Mouse (Mus musculus) neural tube, embryonic 11.5 days (tissue): Measurements from ENCODE around the gene Hist2h2ab. TPM values are rescaled to one million over a fixed set of nuclear protein-coding genes. Genes with fewer than 3 reads are reported as not detected.

Source experiments
- ATAC-seq: fragments of 200-750 bp; cut with Nextera tagmentation; 2 replicates; pipeline ENCODE4 v1.8.0; 2017; ENCODE audit warnings: moderate number of reproducible peaks, mild to moderate bottlenecking, moderate TSS enrichment, moderate library complexity; ENCODE audit not compliant: insufficient read depth, low FRiP score, low TSS enrichment
- DNase-seq: peaks from one replicate; pipeline ENCODE4 v3.0.0-alpha.2; 2015; ENCODE audit warnings: low spot score
- H3K27ac ChIP-seq: fragments of 300-500 bp; sonication (generic); 2 replicates; pipeline ENCODE4 v1.5.1; 2014; ENCODE audit warnings: low read depth, mild to moderate bottlenecking, low read length
- H3K27me3 ChIP-seq: fragments of 300-500 bp; sonication (generic); 2 replicates; pipeline ENCODE4 v1.6.1; 2014; ENCODE audit warnings: mild to moderate bottlenecking, low read length, mixed read lengths; ENCODE audit not compliant: control insufficient read depth, insufficient read depth
- H3K36me3 ChIP-seq: fragments of 300-500 bp; sonication (generic); 2 replicates; pipeline ENCODE4 v1.6.1; 2014; ENCODE audit warnings: mild to moderate bottlenecking, low read length, moderate library complexity, mixed read lengths; ENCODE audit not compliant: control insufficient read depth, insufficient read depth
- H3K4me1 ChIP-seq: fragments of 300-500 bp; sonication (generic); 2 replicates; pipeline ENCODE4 v1.6.1; 2014; ENCODE audit warnings: low read length, mixed read lengths; ENCODE audit not compliant: control insufficient read depth, insufficient read depth
- H3K4me2 ChIP-seq: fragments of 300-500 bp; sonication (generic); 2 replicates; pipeline ENCODE4 v1.6.1; 2014; ENCODE audit warnings: low read depth, mild to moderate bottlenecking, moderate library complexity
- H3K4me3 ChIP-seq: fragments of 300-500 bp; sonication (generic); 2 replicates; pipeline ENCODE4 v1.5.1; 2014; ENCODE audit warnings: low read depth, low read length
- H3K9ac ChIP-seq: fragments of 300-500 bp; sonication (generic); 2 replicates; pipeline ENCODE4 v1.6.1; 2014; ENCODE audit warnings: mild to moderate bottlenecking, low read length
- H3K9me3 ChIP-seq: fragments of 300-500 bp; sonication (generic); 2 replicates; pipeline ENCODE4 v1.6.1; 2016; ENCODE audit warnings: low read length; ENCODE audit not compliant: control insufficient read depth
- WGBS: fragments of 180-500 bp; shearing (Covaris S2); extraction: QIAGEN DNeasy Blood & Tissue Kit; methylation state at CpG from one replicate; pipeline ENCODE4 v1.1.7; 2014; 5-methylcytosine and 5-hydroxymethylcytosine counted together
- polyA plus RNA-seq: library from polyadenylated mRNA; unstranded; fragments of >200 nt; fragmentation: Nextera tagmentation; extraction: Ambion mirVana; gene quantifications from 2 replicates; pipeline ENCODE4 v1.2.1, GENCODE M21; 2014

Hist2h2ab gene
- polyA plus RNA-seq, 1 experiment from 2014 or later: not detected

DNA sequence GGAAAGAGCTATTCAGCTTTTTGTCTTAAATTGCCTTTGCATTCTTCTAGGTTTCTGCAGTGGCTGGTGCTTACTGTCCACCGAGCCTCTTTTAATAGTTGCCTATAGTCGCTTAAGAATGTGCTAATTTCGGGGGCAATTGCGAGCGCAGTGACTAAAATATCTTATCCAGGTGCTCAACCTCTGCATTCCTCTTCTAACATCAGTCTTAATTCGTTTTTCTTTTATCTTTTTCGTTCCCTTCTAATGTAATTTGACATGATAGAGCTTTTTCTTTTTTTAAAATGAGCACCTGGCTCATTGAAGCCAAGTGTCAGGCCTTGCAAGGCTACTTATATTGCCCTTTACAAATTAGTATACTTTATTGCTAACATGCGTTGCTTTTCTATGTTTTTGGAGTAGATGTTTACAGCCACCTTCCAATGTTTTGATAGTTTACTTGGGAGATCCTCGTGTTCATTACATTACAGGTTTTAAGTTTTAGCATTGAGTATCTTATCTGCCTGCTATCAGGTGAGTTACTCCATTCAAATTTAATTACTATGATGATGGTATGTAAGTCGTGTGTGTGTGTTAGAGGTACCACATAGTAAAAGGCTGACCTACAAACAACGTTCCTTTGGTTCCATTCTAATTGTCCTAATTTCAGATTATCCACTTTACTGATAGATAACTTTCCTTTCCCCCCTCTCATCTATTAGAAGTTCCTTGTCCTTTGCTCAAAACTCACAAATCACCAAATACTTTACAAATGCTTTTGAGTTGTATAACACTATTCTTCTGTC, 27.9 kb downstream of the Hist2h2ab start:
- DNase-seq: peak; percentile 25
- H3K9me3 ChIP-seq: no peaks in the 10 kb centered on the region
- peaks cover 7% of the 10 kb centered on the region; the same call in 1 of the 2 replicates for H3K4me1 ChIP-seq
- H3K4me3 ChIP-seq: peak overlapping the region; percentile 32
- no peak for ATAC-seq
- H3K36me3 ChIP-seq: no peaks in the 10 kb centered on the region
- H3K9ac ChIP-seq: peak overlapping the region; percentile 64
- no peaks in the 10 kb centered on the region for H3K27me3 ChIP-seq
- peak overlapping the region; percentile 54 for H3K4me2 ChIP-seq
- H3K27ac ChIP-seq: no peak overlapping the region; the same call in 1 of the 2 replicates
- 2% methylated on average over 11 of the region's 11 CpGs for WGBS

- no peak overlapping the region for H3K9ac ChIP-seq
- H3K36me3 ChIP-seq: no peaks in the 10 kb centered on the region
- ATAC-seq (no peak), DNase-seq (no peak)
- no peaks in the 10 kb centered on the region for H3K9me3 ChIP-seq
- no peak overlapping the region for H3K27ac ChIP-seq
- H3K4me2 ChIP-seq: peak overlapping the region; percentile 54
- H3K4me3 ChIP-seq: peak overlapping the region; percentile 32
- no peaks in the 10 kb centered on the region for H3K27me3 ChIP-seq
- H3K4me1 ChIP-seq: peaks cover 7% of the 10 kb centered on the region; the same call in 1 of the 2 replicates
- 51% methylated on average over 6 of the region's 6 CpGs for WGBS
Observed at GRCm38 (mm10) chr3:96248141-96249033, 28.7 kb downstream of the Hist2h2ab start.

DNA sequence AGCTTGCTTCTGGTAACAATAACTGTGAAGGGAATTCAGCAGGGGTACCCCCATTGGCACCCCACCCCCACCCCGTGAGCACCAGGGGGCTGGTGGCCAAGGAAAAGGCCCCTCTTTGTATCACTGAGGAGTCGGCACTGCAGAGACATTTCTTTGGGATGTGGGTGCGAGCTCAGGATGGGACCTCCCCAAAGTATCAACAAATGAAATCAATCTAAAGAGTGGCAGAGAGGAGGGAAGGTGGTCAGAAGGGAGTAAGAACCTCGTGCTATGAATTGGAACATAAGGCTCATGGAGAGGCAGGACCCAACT, 29.3 kb downstream of the Hist2h2ab start:
- H3K27ac ChIP-seq: no peak overlapping the region
- ATAC-seq: no peak
- H3K4me3 ChIP-seq: peak overlapping the region; percentile 10; the same call in 1 of the 2 replicates
- WGBS: 62% methylated on average over 4 of the region's 4 CpGs
- H3K9me3 ChIP-seq: no peaks in the 10 kb centered on the region
- no peaks in the 10 kb centered on the region for H3K27me3 ChIP-seq
- peak overlapping the region; percentile 21 for H3K4me2 ChIP-seq
- H3K4me1 ChIP-seq: peaks cover 7% of the 10 kb centered on the region; the same call in 1 of the 2 replicates
- DNase-seq: no peak
- H3K36me3 ChIP-seq: no peaks in the 10 kb centered on the region
- no peak overlapping the region for H3K9ac ChIP-seq

DNA sequence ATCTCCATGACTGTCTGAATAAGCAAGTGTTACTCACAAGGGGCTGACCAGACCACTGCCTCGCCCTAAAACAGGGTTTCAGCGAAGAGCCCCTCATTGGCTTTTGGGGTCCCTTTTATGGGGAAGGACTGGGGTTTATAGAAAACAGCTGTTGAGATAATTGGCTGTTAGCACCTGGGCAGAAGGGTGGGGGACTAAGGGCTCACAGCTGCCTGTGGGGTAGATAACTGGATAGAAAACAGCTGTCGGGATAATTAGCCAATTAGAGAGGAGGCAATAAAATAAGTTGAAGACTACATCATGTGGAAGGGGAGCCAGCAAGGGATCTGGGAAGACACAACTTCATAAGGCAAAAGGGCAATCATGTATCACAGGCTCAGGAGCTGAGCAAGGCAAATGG, 31.2 kb downstream of the Hist2h2ab start:
- no peak overlapping the region for H3K4me2 ChIP-seq
- H3K36me3 ChIP-seq: no peaks in the 10 kb centered on the region
- H3K9me3 ChIP-seq: no peaks in the 10 kb centered on the region
- DNase-seq (no peak), ATAC-seq (no peak)
- H3K4me1 ChIP-seq: 0 out of 2 replicates have a peak, but pooled peaks cover 2% of the 10 kb centered on the region
- H3K4me3 ChIP-seq: no peak overlapping the region
- whole genome bisulfite sequencing: 61% methylated on average over 3 of the region's 3 CpGs
- H3K9ac ChIP-seq: no peak overlapping the region
- no peaks in the 10 kb centered on the region for H3K27me3 ChIP-seq
- no peak overlapping the region for H3K27ac ChIP-seq

DNA sequence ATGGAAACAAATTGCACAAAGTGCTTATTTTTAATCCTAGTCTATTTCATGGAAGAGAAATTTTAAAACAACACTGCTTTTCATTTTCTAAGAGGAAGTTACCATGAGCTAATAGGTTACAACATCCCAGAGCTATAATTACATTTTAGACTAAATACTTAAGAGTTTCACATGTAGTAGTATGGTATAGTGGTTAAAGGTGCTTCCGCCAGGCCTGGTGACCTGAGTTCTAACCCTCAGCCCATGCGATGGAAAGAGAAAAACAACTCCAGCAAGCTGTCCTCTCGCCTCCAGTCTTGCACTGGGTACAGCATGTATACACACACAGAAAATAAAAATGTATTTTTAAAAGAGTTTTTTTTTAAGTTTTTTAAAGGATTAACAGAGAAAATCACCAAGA, 32.1 kb downstream of the Hist2h2ab start:
- WGBS: 90% methylated on average over 3 of the region's 3 CpGs

GRCm38 (mm10) chr3:96254683-96255355, 35.2 kb downstream of the Hist2h2ab start:
- H3K27ac ChIP-seq: no peak overlapping the region
- H3K9ac ChIP-seq: no peak overlapping the region
- H3K4me3 ChIP-seq: no peak overlapping the region
- no peaks in the 10 kb centered on the region for H3K27me3 ChIP-seq
- H3K9me3 ChIP-seq: no peaks in the 10 kb centered on the region
- WGBS: 61% methylated on average over 10 of the region's 10 CpGs
- no peak overlapping the region for H3K4me2 ChIP-seq
- H3K36me3 ChIP-seq: no peaks in the 10 kb centered on the region
- peak; percentile 48 for DNase-seq
- ATAC-seq: no peak
- no peaks in the 10 kb centered on the region for H3K4me1 ChIP-seq

More for the DNA sequence above, 32.1 kb downstream of the Hist2h2ab start:
- H3K4me1 ChIP-seq: 0 out of 2 replicates have a peak, but pooled peaks cover 2% of the 10 kb centered on the region
- no peak overlapping the region for H3K9ac ChIP-seq
- no peak overlapping the region for H3K4me2 ChIP-seq
- H3K27me3 ChIP-seq: no peaks in the 10 kb centered on the region
- no peaks in the 10 kb centered on the region for H3K9me3 ChIP-seq
- no peak for DNase-seq
- H3K27ac ChIP-seq: no peak overlapping the region
- H3K36me3 ChIP-seq: no peaks in the 10 kb centered on the region
- no peak overlapping the region for H3K4me3 ChIP-seq
- ATAC-seq: no peak

DNA sequence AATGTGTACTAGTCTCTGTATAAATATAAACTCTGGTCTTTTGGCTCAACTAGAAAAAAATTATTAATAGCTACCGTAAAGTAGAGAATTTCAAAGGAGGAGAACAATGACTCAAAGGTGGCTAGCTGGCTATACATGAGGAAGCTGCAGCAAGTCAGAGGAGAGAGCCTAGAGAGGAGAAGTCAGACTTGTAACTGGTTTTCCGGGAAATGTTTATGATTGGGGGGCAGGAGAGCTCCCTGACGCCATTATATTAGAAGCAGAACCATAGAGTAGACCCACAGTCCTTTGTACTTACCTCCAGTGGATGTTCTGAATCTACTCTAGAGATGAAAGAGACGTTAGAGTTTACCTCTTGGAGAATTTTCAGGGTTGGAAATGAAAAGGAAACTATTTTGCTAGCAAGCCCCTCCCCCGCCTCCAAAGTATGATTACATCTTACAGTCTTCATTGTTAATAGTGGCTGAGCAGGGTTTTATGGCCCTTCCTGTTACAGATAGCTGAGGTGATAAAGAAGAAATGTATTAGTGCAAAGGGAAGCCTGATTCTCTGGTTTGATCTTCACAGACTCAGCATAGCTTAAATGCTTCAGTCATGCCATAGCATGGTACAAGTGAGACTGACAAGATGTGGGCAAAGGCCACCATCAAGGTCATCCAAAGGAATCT, 36.4 kb downstream of the Hist2h2ab start:
- H3K4me2 ChIP-seq: no peak overlapping the region
- no peaks in the 10 kb centered on the region for H3K27me3 ChIP-seq
- ATAC-seq (no peak), DNase-seq (no peak)
- no peak overlapping the region for H3K27ac ChIP-seq
- no peaks in the 10 kb centered on the region for H3K36me3 ChIP-seq
- no peaks in the 10 kb centered on the region for H3K9me3 ChIP-seq
- no peak overlapping the region for H3K9ac ChIP-seq
- H3K4me1 ChIP-seq: no peaks in the 10 kb centered on the region
- WGBS: 87% methylated on average over 5 of the region's 5 CpGs
- H3K4me3 ChIP-seq: no peak overlapping the region

DNA sequence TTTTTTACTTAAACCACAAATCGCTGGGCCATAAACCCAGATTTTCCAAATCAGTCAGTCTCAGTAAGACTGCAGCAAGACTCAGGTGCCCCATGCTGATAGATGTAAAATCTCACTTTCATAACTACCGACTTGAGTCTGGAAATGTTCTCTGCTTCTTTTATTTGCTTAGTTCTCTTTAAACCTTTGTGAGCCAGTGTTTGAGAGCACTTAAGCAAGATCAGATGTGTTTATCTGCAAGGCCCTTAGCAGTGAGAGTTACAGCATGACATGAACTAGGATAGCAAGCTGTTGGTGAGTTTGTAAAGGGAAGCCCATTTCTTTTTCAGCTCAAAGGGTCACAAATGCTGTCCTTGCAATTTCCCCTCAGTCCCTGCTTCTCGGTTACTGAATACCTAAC, 37.5 kb downstream of the Hist2h2ab start:
- H3K4me2 ChIP-seq: no peak overlapping the region
- H3K9me3 ChIP-seq: no peaks in the 10 kb centered on the region
- DNase-seq: no peak
- ATAC-seq: no peak
- H3K27me3 ChIP-seq: no peaks in the 10 kb centered on the region
- 82% methylated on average over 3 of the region's 3 CpGs for WGBS
- no peak overlapping the region for H3K9ac ChIP-seq
- H3K36me3 ChIP-seq: no peaks in the 10 kb centered on the region
- no peak overlapping the region for H3K27ac ChIP-seq
- no peaks in the 10 kb centered on the region for H3K4me1 ChIP-seq
- no peak overlapping the region for H3K4me3 ChIP-seq
